Mouse (Mus musculus) embryonic facial prominence, embryonic 11.5 days (tissue): ENCODE data around the gene Rab10. TPM values are rescaled to one million over a fixed set of nuclear protein-coding genes. Genes with fewer than 3 reads are reported as not detected.

ENCODE experiments used
- ATAC-seq: fragments of 200-750 bp; cut with Nextera tagmentation; replicated peaks from 2 replicates; pipeline ENCODE4 v1.8.0; 2017; ENCODE audit warnings: low read depth; ENCODE audit not compliant: insufficient number of reproducible peaks, low FRiP score, low TSS enrichment
- DNase-seq: peaks from one replicate; pipeline ENCODE4 v3.0.0-alpha.2; 2015; ENCODE audit warnings: low spot score
- H3K27ac ChIP-seq: fragments of 300-500 bp; sonication (generic); replicated peaks from 2 replicates; pipeline ENCODE4 v1.5.1; 2014; ENCODE audit warnings: mild to moderate bottlenecking, low read depth, low read length, control low read depth
- H3K27me3 ChIP-seq: fragments of 300-500 bp; sonication (generic); 2 replicates; pipeline ENCODE4 v1.6.1; 2014; ENCODE audit warnings: mild to moderate bottlenecking, low read length, moderate library complexity, mixed read lengths; ENCODE audit not compliant: control insufficient read depth, insufficient read depth
- H3K36me3 ChIP-seq: fragments of 300-500 bp; sonication (generic); replicated peaks from 2 replicates; pipeline ENCODE4 v1.6.1; 2014; ENCODE audit warnings: low read depth, mild to moderate bottlenecking, low read length, moderate library complexity, mixed read lengths; ENCODE audit not compliant: control insufficient read depth, insufficient read depth
- H3K4me1 ChIP-seq: fragments of 300-500 bp; sonication (generic); 2 replicates; pipeline ENCODE4 v1.6.1; 2014; ENCODE audit warnings: low read length, mixed read lengths; ENCODE audit not compliant: control insufficient read depth, insufficient read depth
- H3K4me2 ChIP-seq: fragments of 300-500 bp; sonication (generic); 2 replicates; pipeline ENCODE4 v1.6.1; 2014; ENCODE audit warnings: low read depth, mild to moderate bottlenecking, control low read depth, low read length, moderate library complexity
- H3K4me3 ChIP-seq: fragments of 300-500 bp; sonication (generic); 2 replicates; pipeline ENCODE4 v1.5.1; 2014; ENCODE audit warnings: low read depth, low read length, control low read depth
- H3K9ac ChIP-seq: fragments of 300-500 bp; sonication (generic); replicated peaks from 2 replicates; pipeline ENCODE4 v1.6.1; 2014; ENCODE audit warnings: mild to moderate bottlenecking, control low read depth, low read length
- H3K9me3 ChIP-seq: fragments of 300-500 bp; sonication (generic); replicated peaks from 2 replicates; pipeline ENCODE4 v1.6.1; 2016; ENCODE audit warnings: mild to moderate bottlenecking, low read length, inconsistent platforms, mixed read lengths; ENCODE audit not compliant: control insufficient read depth
- WGBS: fragments of 180-500 bp; shearing (Covaris S2); extraction: QIAGEN DNeasy Blood & Tissue Kit; methylation state at CpG from one replicate; pipeline ENCODE4 v1.1.7; 2014; 5-methylcytosine and 5-hydroxymethylcytosine counted together
- polyA plus RNA-seq: library from polyadenylated mRNA; unstranded; fragments of >200 nt; fragmentation: Nextera tagmentation; extraction: Ambion mirVana; gene quantifications from 2 replicates; pipeline ENCODE4 v1.2.1, GENCODE M21; 2014

Rab10 gene
- 97.2 and 107 TPM in 2 replicates for polyA plus RNA-seq

DNA sequence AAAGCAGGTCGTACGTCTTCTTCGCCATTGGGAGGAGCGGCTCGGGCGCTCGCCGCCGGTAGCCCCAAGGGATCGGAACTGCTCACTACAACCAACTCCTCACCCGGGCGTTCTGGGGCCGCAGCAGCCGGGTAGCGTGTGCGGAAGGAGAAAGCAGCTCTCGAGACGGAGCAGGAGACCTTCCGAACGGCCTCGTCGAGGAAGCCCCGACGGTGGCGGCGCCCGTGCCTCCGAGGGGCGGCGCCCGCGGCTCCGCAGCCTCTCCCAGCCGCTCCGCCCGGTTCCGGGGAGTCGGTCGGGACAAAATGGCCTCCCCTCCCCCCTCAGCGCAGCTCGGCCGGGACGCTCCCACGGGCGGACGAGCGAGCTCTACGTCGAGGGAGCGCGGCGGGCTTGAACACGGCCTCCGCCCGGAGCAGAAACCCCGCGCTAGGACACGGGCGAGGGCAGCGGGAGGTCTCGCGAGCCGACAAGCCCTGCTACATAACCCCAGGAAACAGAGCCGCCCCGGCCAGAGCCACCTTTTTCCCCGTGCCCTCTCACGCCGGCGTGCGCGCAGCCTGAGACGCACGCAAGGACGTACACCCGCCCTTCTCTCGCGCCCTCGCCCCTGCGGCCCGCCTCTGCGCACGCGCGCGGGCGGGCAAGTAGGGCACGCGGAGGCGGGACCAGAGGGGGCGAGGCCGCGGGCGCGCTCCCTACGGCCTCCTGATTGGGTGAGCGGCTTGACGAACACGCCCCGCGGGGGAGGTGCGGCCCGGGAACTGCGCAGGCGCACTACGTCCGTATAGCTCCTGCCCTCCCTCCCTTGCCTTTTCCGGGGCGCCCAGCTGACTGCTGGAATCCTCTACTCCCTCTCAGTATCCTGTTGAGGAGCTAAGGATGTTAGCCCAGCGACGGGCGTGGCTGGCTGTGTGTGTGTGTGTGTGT is at the start of gene Rab10:
Gene Rab10 (minus strand): TSS at position 579 of the 930 bp plus-strand sequence.
- H3K27ac ChIP-seq = peak within 1 kb of the TSS; percentile 95
- H3K9ac ChIP-seq = peak within 1 kb of the TSS; percentile 88
- DNase-seq (peak; percentile 98), ATAC-seq (peak; percentile 97)
- peak within 1 kb of the TSS; percentile 75 for H3K4me2 ChIP-seq
- H3K36me3 ChIP-seq = no peaks in the 10 kb centered on the region
- no peaks in the 10 kb centered on the region for H3K27me3 ChIP-seq
- 0% methylated on average over 92 of the region's 111 CpGs for WGBS
- H3K4me1 ChIP-seq = no peaks in the 10 kb centered on the region; the same call in 1 of the 2 replicates
- H3K4me3 ChIP-seq = peak within 1 kb of the TSS; percentile 88
- H3K9me3 ChIP-seq = no peaks in the 10 kb centered on the region

GRCm38 (mm10) chr12:3359302-3359701 is 49.5 kb upstream of the Rab10 start:
- no peak for ATAC-seq
- H3K27me3 ChIP-seq = no peaks in the 10 kb centered on the region
- no peaks in the 10 kb centered on the region for H3K36me3 ChIP-seq
- H3K4me2 ChIP-seq = no peak overlapping the region
- H3K9me3 ChIP-seq = no peaks in the 10 kb centered on the region
- no peak overlapping the region for H3K9ac ChIP-seq
- H3K27ac ChIP-seq = no peak overlapping the region
- peak; percentile 81 for DNase-seq
- H3K4me1 ChIP-seq = no peaks in the 10 kb centered on the region
- no peak overlapping the region for H3K4me3 ChIP-seq
- WGBS = 35% methylated on average over 3 of the region's 3 CpGs

- no peak overlapping the region for H3K27ac ChIP-seq
- WGBS = 64% methylated on average over 16 of the region's 16 CpGs
- no peak overlapping the region for H3K9ac ChIP-seq
- DNase-seq (no peak), ATAC-seq (no peak)
- no peak overlapping the region for H3K4me2 ChIP-seq
- H3K4me1 ChIP-seq = no peaks in the 10 kb centered on the region
- H3K9me3 ChIP-seq = no peaks in the 10 kb centered on the region
- no peak overlapping the region for H3K4me3 ChIP-seq
- H3K27me3 ChIP-seq = no peaks in the 10 kb centered on the region
- no peaks in the 10 kb centered on the region for H3K36me3 ChIP-seq
Observed at GRCm38 (mm10) chr12:3356824-3357223, 47.1 kb upstream of the Rab10 start.

GRCm38 (mm10) chr12:3355068-3355467 is 45.3 kb upstream of the Rab10 start:
- H3K9me3 ChIP-seq = no peaks in the 10 kb centered on the region
- no peak overlapping the region for H3K4me3 ChIP-seq
- H3K36me3 ChIP-seq = no peaks in the 10 kb centered on the region
- H3K27ac ChIP-seq = no peak overlapping the region
- H3K27me3 ChIP-seq = no peaks in the 10 kb centered on the region
- DNase-seq (no peak), ATAC-seq (no peak)
- no peak overlapping the region for H3K4me2 ChIP-seq
- H3K9ac ChIP-seq = no peak overlapping the region
- WGBS = 87% methylated on average over 8 of the region's 8 CpGs
- no peaks in the 10 kb centered on the region for H3K4me1 ChIP-seq

GRCm38 (mm10) chr12:3352216-3352615 is 42.4 kb upstream of the Rab10 start:
- DNase-seq = no peak
- Histone ChIP-seq H3K27me3 (no peaks in the 10 kb centered on the region), H3K4me3 (no peak overlapping the region), H3K9me3 (no peaks in the 10 kb centered on the region), H3K4me2 (no peak overlapping the region), H3K4me1 (no peaks in the 10 kb centered on the region), H3K27ac (no peak overlapping the region), H3K9ac (no peak overlapping the region), H3K36me3 (no peaks in the 10 kb centered on the region)
- no peak for ATAC-seq
- WGBS = 77% methylated on average over 6 of the region's 6 CpGs

DNA sequence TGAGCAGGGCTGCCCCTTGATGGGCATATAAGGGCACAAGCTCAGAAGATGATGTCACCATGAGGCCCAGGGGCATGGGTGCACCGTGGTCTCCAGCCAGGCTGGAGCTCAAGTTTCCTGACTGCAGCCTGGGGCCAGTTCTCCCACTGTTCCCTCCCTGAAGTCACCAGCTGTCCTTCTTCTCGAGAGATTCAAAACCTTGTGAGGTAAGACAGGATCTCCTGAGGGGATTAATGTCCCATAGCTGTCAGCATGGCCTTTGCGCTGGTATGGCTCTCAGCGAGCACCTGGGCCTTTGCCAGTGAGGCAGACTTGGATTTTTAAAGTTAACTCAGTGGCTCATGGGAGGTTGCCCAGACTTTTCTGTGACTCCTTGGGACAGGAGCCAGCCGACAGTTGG is 40.4 kb upstream of the Rab10 start:
- 76% methylated on average over 5 of the region's 5 CpGs for WGBS
- ATAC-seq = no peak

DNA sequence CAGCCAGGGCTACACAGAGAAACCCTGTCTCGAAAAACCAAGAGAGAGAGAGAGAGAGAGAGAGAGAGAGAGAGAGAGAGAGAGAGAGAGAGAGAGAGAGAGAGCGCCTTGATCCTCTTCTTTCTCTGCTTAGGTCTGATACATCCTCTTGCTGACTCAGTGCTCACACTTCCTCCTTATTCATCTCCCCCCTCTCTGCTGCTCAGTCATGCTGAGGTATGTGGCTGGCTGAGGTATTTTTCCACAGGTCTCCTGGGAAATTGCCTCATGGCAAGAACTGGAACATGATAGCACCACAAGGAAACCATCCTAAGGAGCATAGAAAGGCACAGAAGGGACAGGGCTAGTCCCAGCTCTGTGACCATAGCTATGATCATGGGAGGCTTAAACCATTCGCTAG is 39.6 kb upstream of the Rab10 start:
- Histone ChIP-seq H3K4me1 (no peaks in the 10 kb centered on the region), H3K9me3 (no peaks in the 10 kb centered on the region), H3K36me3 (no peaks in the 10 kb centered on the region), H3K27ac (no peak overlapping the region), H3K9ac (no peak overlapping the region), H3K4me2 (no peak overlapping the region), H3K27me3 (no peaks in the 10 kb centered on the region), H3K4me3 (no peak overlapping the region)
- no peak for DNase-seq
- ATAC-seq = no peak
- WGBS = 89% methylated on average over 2 of the region's 3 CpGs

More for the DNA sequence above, 40.4 kb upstream of the Rab10 start:
- no peak overlapping the region for H3K4me3 ChIP-seq
- no peak overlapping the region for H3K27ac ChIP-seq
- H3K4me1 ChIP-seq = no peaks in the 10 kb centered on the region
- no peaks in the 10 kb centered on the region for H3K36me3 ChIP-seq
- H3K9ac ChIP-seq = no peak overlapping the region
- H3K27me3 ChIP-seq = no peaks in the 10 kb centered on the region
- DNase-seq = no peak
- H3K9me3 ChIP-seq = no peaks in the 10 kb centered on the region
- H3K4me2 ChIP-seq = no peak overlapping the region

GRCm38 (mm10) chr12:3347682-3348081 is 37.9 kb upstream of the Rab10 start:
- ATAC-seq = no peak
- no peak overlapping the region for H3K9ac ChIP-seq
- H3K27ac ChIP-seq = no peak overlapping the region
- H3K36me3 ChIP-seq = no peaks in the 10 kb centered on the region
- no peak overlapping the region for H3K4me2 ChIP-seq
- H3K27me3 ChIP-seq = no peaks in the 10 kb centered on the region
- no peaks in the 10 kb centered on the region for H3K9me3 ChIP-seq
- no peak overlapping the region for H3K4me3 ChIP-seq
- no peaks in the 10 kb centered on the region for H3K4me1 ChIP-seq
- no peak for DNase-seq
